ENCODE assay signal across 16 mouse cellular contexts in genomic region chr9:62632392-62632791, GRCm38 (mm10). TPM values are rescaled to one million over a fixed set of nuclear protein-coding genes. Genes with fewer than 3 reads are reported as not detected.
A peak's percentile ranks its signal among the peaks of the same experiment; 100 is the strongest.
DNase-seq lines count a peak whose midpoint lies in the region; ATAC-seq and TF ChIP-seq lines count a peak whose summit lies in the region.
"Had no signal": no experiment of that assay in that cellular context is flagged by ENCODE, and none has a peak within 500 bp of the region (broad histone marks: within the 10 kb centered on the region; RNA-seq: fewer than 3 reads in every experiment).

No protein-coding gene starts in this region.

- H3K4me3 ChIP-seq in forebrain, postnatal 0 days (ENCODE audit: low read depth, low read length), result no peak overlapping the region
- H3K4me3 ChIP-seq in forebrain, embryonic 10.5 days, result no peak overlapping the region
- H3K4me3 ChIP-seq in kidney, postnatal 0 days (replicated peaks; ENCODE audit: low read depth, low read length), result no peak overlapping the region
- H3K4me3 ChIP-seq: embryonic facial prominence, embryonic 13.5 days had no signal

- no peak overlapping the region for H3K4me2 ChIP-seq in forebrain, postnatal 0 days (ENCODE audit: low read depth)
- H3K4me2 ChIP-seq in kidney, postnatal 0 days (ENCODE audit: low read length), result no peak overlapping the region
- H3K4me2 ChIP-seq: embryonic facial prominence, embryonic 13.5 days; lung, embryonic 14.5 days had no signal

- no peaks in the 10 kb centered on the region for H3K4me1 ChIP-seq in forebrain, postnatal 0 days (ENCODE audit: insufficient read depth)
- H3K4me1 ChIP-seq in forebrain, embryonic 10.5 days, result peaks cover 4% of the 10 kb centered on the region; the same call in 1 of the 2 replicates
- H3K4me1 ChIP-seq in kidney, postnatal 0 days (replicated peaks; ENCODE audit: insufficient read depth, low read length), result 0 out of 2 replicates have a peak, but pooled peaks cover 2% of the 10 kb centered on the region

- H3K27me3 ChIP-seq in forebrain, postnatal 0 days (ENCODE audit: insufficient read depth, low read length), result no peaks in the 10 kb centered on the region
- H3K27me3 ChIP-seq in forebrain, embryonic 10.5 days (ENCODE audit: poor library complexity, severe bottlenecking), result no peaks in the 10 kb centered on the region
- no peaks in the 10 kb centered on the region for H3K27me3 ChIP-seq in kidney, postnatal 0 days (ENCODE audit: insufficient read depth, low read length)
- H3K27me3 ChIP-seq: embryonic facial prominence, embryonic 13.5 days had no signal

- no peak for DNase-seq in forebrain, postnatal 0 days
- DNase-seq in forebrain, embryonic 10.5 days (ENCODE audit: extremely low spot score, low spot score), result no peak
- peak; percentile 35 for DNase-seq in kidney, postnatal 0 days (ENCODE audit: low spot score)
- DNase-seq in kidney, postnatal 14 days, result no peak
- peak; percentile 56 to 85 for DNase-seq in left cerebral cortex, postnatal 25 days (ENCODE audit: low spot score in 2 of 2)
- DNase-seq in right cerebral cortex, postnatal 4 days, result peak; percentile 25
- no peak for DNase-seq in cerebellum, adult 18-20 months
- no peak for DNase-seq in c-Kit-positive CD71-positive TER-119-positive erythroid progenitor cells, embryonic 14.5 days (ENCODE audit: low spot score)
- DNase-seq: cerebellum, adult 9-11 months; kidney, adult 2 months; lung, embryonic 14.5 days; thymus, adult 2 months had no signal

- H3K9ac ChIP-seq in forebrain, postnatal 0 days, result no peak overlapping the region
- H3K9ac ChIP-seq in kidney, postnatal 0 days (ENCODE audit: low read depth, low read length), result no peak overlapping the region
- H3K9ac ChIP-seq: embryonic facial prominence, embryonic 13.5 days; lung, embryonic 14.5 days had no signal

- no peaks in the 10 kb centered on the region for H3K9me3 ChIP-seq in forebrain, postnatal 0 days (ENCODE audit: low read length)
- H3K9me3 ChIP-seq in forebrain, embryonic 10.5 days, result no peaks in the 10 kb centered on the region
- H3K9me3 ChIP-seq in kidney, postnatal 0 days (replicated peaks; ENCODE audit: low read length), result no peaks in the 10 kb centered on the region
- H3K9me3 ChIP-seq: embryonic facial prominence, embryonic 13.5 days had no signal

- WGBS in forebrain, postnatal 0 days, result 65% methylated on average over 6 of the region's 6 CpGs
- 89% methylated on average over 6 of the region's 6 CpGs for WGBS in forebrain, embryonic 10.5 days
- WGBS in kidney, postnatal 0 days, result 39% methylated on average over 6 of the region's 6 CpGs

- peak; percentile 27; the same call in 1 of the 2 replicates for ATAC-seq in forebrain, postnatal 0 days
- no peak for ATAC-seq in kidney, postnatal 0 days (replicated peaks; ENCODE audit: low FRiP score, low read depth)
- ATAC-seq: forebrain, embryonic 14.5 days had no signal

- no peaks in the 10 kb centered on the region for H3K36me3 ChIP-seq in forebrain, postnatal 0 days (ENCODE audit: insufficient read depth)
- no peaks in the 10 kb centered on the region for H3K36me3 ChIP-seq in forebrain, embryonic 10.5 days (replicated peaks)
- H3K36me3 ChIP-seq in kidney, postnatal 0 days (ENCODE audit: insufficient read depth, low read length), result no peaks in the 10 kb centered on the region
- H3K36me3 ChIP-seq: embryonic facial prominence, embryonic 13.5 days had no signal

- no peak for TF ChIP-seq CTCF in forebrain, postnatal 0 days (IDR thresholded peaks at IDR 0.05; ENCODE audit: low read depth)
- TF ChIP-seq CTCF in kidney, postnatal 0 days (IDR thresholded peaks at IDR 0.05; ENCODE audit: low read depth), result no peak

- intact Hi-C loops in left cerebral cortex, postnatal 25 days (cut with DNase I), result loop anchor here (5.0 kb wide), 1 partner anchor 135 kb away; no protein-coding TSS in a partner anchor

- H3K27ac ChIP-seq in forebrain, postnatal 0 days (ENCODE audit: low read depth, low read length), result no peak overlapping the region
- no peak overlapping the region for H3K27ac ChIP-seq in forebrain, embryonic 10.5 days
- H3K27ac ChIP-seq in kidney, postnatal 0 days, result no peak overlapping the region
- H3K27ac ChIP-seq: embryonic facial prominence, embryonic 13.5 days had no signal

RNA-seq across cellular contexts. Expression of gene Itga11, which starts 45.2 kb away (rescaled TPM):
- 1.5 and 2.2 TPM in 2 replicates for total RNA-seq in forebrain, postnatal 0 days (2014; rRNA removed)
- polyA plus RNA-seq in forebrain, postnatal 0 days (2015; fragmentation: Nextera tagmentation; extraction: Ambion mirVana), result 0.48 and 0.62 TPM in 2 replicates
- polyA plus RNA-seq in forebrain, embryonic 10.5 days (2016; fragmentation: Nextera tagmentation; extraction: Ambion mirVana), result 1.2 and 1.4 TPM in 2 replicates
- polyA plus RNA-seq in kidney, postnatal 0 days (2015; fragmentation: Nextera tagmentation; extraction: Ambion mirVana), result 0.40 and 0.45 TPM in 2 replicates
- 1 to 10 TPM; 2.1 to 3.3 TPM for total RNA-seq in left cerebral cortex, postnatal 25 days (2021)
- total RNA-seq: hematopoietic stem cell, adult 5-6 weeks; megakaryocyte-erythroid progenitor cell, adult 5-6 weeks had no signal

Comparison
In these comparisons a context has a peak if more than half of its experiments do, and no peak if none do; other contexts are left out.
1. DNase-seq: peak in kidney, postnatal 0 days (single experiment), left cerebral cortex, postnatal 25 days (2 of 2) and right cerebral cortex, postnatal 4 days (single experiment); none in forebrain, postnatal 0 days (single experiment), forebrain, embryonic 10.5 days (single experiment), kidney, postnatal 14 days (single experiment), cerebellum, adult 18-20 months (0 of 2) and c-Kit-positive CD71-positive TER-119-positive erythroid progenitor cells, embryonic 14.5 days (single experiment).